Mouse (Mus musculus): Measurements from ENCODE around the gene Psma6. TPM values are rescaled to one million over a fixed set of nuclear protein-coding genes. Genes with fewer than 3 reads are reported as not detected.
A peak's percentile ranks its signal among the peaks of the same experiment; 100 is the strongest.

The Psma6 gene
- total and polyA plus RNA-seq, 3 experiments, result 255 to 309 TPM; not detected in 1

- H3K4me1 ChIP-seq (ENCODE audit: control insufficient read depth in 1 of 2, insufficient read depth in 2 of 2, low read length in 2 of 2), result peaks cover 6 to 7% of the 10 kb centered on the region in 2 experiments
- H3K27me3 ChIP-seq (ENCODE audit: control insufficient read depth in 1 of 2, insufficient read depth in 2 of 2, low read length in 2 of 2), result no peaks in the 10 kb centered on the region
- peak overlapping the region; percentile 96 for H3K9ac ChIP-seq (ENCODE audit: control insufficient read depth, low read depth, low read length, poor library complexity, severe bottlenecking)
- H3K79me2 ChIP-seq (ENCODE audit: control insufficient read depth, insufficient read depth, low read length, poor library complexity), result peaks cover 42% of the 10 kb centered on the region
- peak overlapping the region; percentile 91 for H3K27ac ChIP-seq (ENCODE audit: control insufficient read depth, low read depth, low read length)
- peak overlapping the region; percentile 97 to 98 for H3K4me3 ChIP-seq (ENCODE audit: control insufficient read depth in 1 of 2, insufficient read depth in 1 of 2, low read depth in 2 of 2, low read length in 2 of 2)
- DNase-seq (ENCODE audit: low read depth, low spot score), result peak; percentile 96
- no peaks in the 10 kb centered on the region for H3K9me3 ChIP-seq (replicated peaks; ENCODE audit: insufficient read depth, low read length)
- peaks cover 6 to 14% of the 10 kb centered on the region in 2 experiments; a peak in 3 of 4 replicates for H3K36me3 ChIP-seq (ENCODE audit: control insufficient read depth in 1 of 2, insufficient read depth in 2 of 2, low read length in 2 of 2)
- TF ChIP-seq MAZ (IDR thresholded peaks at IDR 0.05; ENCODE audit: low read depth, low read length), result peak; percentile 95
- TF ChIP-seq E2F4 (IDR thresholded peaks at IDR 0.05; ENCODE audit: borderline replicate concordance, low read depth, low read length), result no peak
- TF ChIP-seq MAX (IDR thresholded peaks at IDR 0.05; ENCODE audit: low read length), result no peak
- TF ChIP-seq ZNF384 (IDR thresholded peaks at IDR 0.05; ENCODE audit: low read depth, low read length), result no peak
- no peak; the same call in 1 of the 2 replicates for TF ChIP-seq MYC (IDR thresholded peaks at IDR 0.05; ENCODE audit: low read depth, low read length)
- TF ChIP-seq USF2 (IDR thresholded peaks at IDR 0.05; ENCODE audit: borderline replicate concordance in 1 of 2, insufficient read depth in 1 of 2, low read depth in 1 of 2, low read length in 2 of 2), result no peak
- TF ChIP-seq CTCF (IDR thresholded peaks at IDR 0.05 in 2 of 3, conservative IDR thresholded peaks at IDR 0.05 in 1 of 3; ENCODE audit: control insufficient read depth in 1 of 3, insufficient read depth in 1 of 3, low read depth in 2 of 3, low read length in 3 of 3, poor library complexity in 1 of 3, severe bottlenecking in 1 of 3), result no peak
- no peak for TF ChIP-seq CHD1 (IDR thresholded peaks at IDR 0.05; ENCODE audit: low read depth, low read length)
- TF ChIP-seq USF1 (IDR thresholded peaks at IDR 0.05; ENCODE audit: low read depth, low read length), result no peak
- TF ChIP-seq RCOR1 (IDR thresholded peaks at IDR 0.05; ENCODE audit: low read depth, low read length), result 0 out of 2 replicates have a peak, but pooled peaks have one; percentile 8
- no peak for TF ChIP-seq JUND (IDR thresholded peaks at IDR 0.05; ENCODE audit: low read depth, low read length)
- peak; percentile 89 to 97; a peak in 3 of 4 replicates for TF ChIP-seq POLR2A (IDR thresholded peaks at IDR 0.05; ENCODE audit: control insufficient read depth in 1 of 2, insufficient read depth in 1 of 2, low read depth in 1 of 2, low read length in 2 of 2, poor library complexity in 1 of 2)
- peak; percentile 49; the same call in 1 of the 2 replicates for TF ChIP-seq MYB (IDR thresholded peaks at IDR 0.05; ENCODE audit: low read depth, low read length)
- no peak for TF ChIP-seq NRF1 (IDR thresholded peaks at IDR 0.05; ENCODE audit: insufficient read depth, low read depth, low read length, poor library complexity, severe bottlenecking)
- TF ChIP-seq ELF1 (IDR thresholded peaks at IDR 0.05; ENCODE audit: low read depth, low read length), result peak; percentile 94
- no peak for TF ChIP-seq SMC3 (IDR thresholded peaks at IDR 0.05; ENCODE audit: low read depth, low read length)
- no peak for TF ChIP-seq ZC3H11A (IDR thresholded peaks at IDR 0.05; ENCODE audit: low read depth, low read length)
- peak; percentile 40 to 46; a peak in 2 of 4 replicates for TF ChIP-seq EP300 (IDR thresholded peaks at IDR 0.05; ENCODE audit: low read depth in 1 of 2, low read length in 2 of 2)
- no peak for TF ChIP-seq MAFK (IDR thresholded peaks at IDR 0.05; ENCODE audit: borderline replicate concordance, low read depth, low read length)
- peak; percentile 95 for TF ChIP-seq HCFC1 (IDR thresholded peaks at IDR 0.05; ENCODE audit: low read depth, low read length)
- TF ChIP-seq RAD21 (IDR thresholded peaks at IDR 0.05; ENCODE audit: low read depth, low read length), result no peak
- TF ChIP-seq KAT2A (conservative IDR thresholded peaks at IDR 0.05; ENCODE audit: low read depth, low read length), result peak; percentile 73; the same call in 1 of the 2 replicates
- no peak for TF ChIP-seq UBTF (IDR thresholded peaks at IDR 0.05; ENCODE audit: borderline replicate concordance, insufficient read depth, low read depth, low read length)
- TF ChIP-seq BHLHE40 (IDR thresholded peaks at IDR 0.05; ENCODE audit: borderline replicate concordance, low read depth, low read length), result no peak
- TF ChIP-seq GATA1 (IDR thresholded peaks at IDR 0.05; ENCODE audit: low read depth, low read length), result no peak
- peak; percentile 90 for TF ChIP-seq ZMIZ1 (IDR thresholded peaks at IDR 0.05; ENCODE audit: low read depth, low read length)
- peak; percentile 80 for TF ChIP-seq TBP (IDR thresholded peaks at IDR 0.05; ENCODE audit: low read depth, low read length)
- peak; percentile 92 for TF ChIP-seq NELFE (IDR thresholded peaks at IDR 0.05; ENCODE audit: low read depth, low read length)
- no peak for TF ChIP-seq ZKSCAN1 (IDR thresholded peaks at IDR 0.05; ENCODE audit: low read depth, low read length)
- TF ChIP-seq SIN3A (IDR thresholded peaks at IDR 0.05; ENCODE audit: low read length), result peak; percentile 80
- TF ChIP-seq MEF2A (IDR thresholded peaks at IDR 0.05; ENCODE audit: extremely low read depth, insufficient replicate concordance, low read depth, low read length, poor library complexity, severe bottlenecking), result no peak
- no peak for TF ChIP-seq GABPA (IDR thresholded peaks at IDR 0.05; ENCODE audit: low read depth, low read length)
- no peak for TF ChIP-seq TAL1 (IDR thresholded peaks at IDR 0.05; ENCODE audit: low read length)
- no peak; the same call in 1 of the 2 replicates for TF ChIP-seq POLR2AphosphoS5 (IDR thresholded peaks at IDR 0.05; ENCODE audit: borderline replicate concordance, low read depth, low read length)
- peak; percentile 62 for TF ChIP-seq MXI1 (IDR thresholded peaks at IDR 0.05; ENCODE audit: low read depth, low read length)
Measured at GRCm38 (mm10) chr12:55398240-55399127, 14.5 kb downstream of the Psma6 start.

Data from MEL (cell line).